Mouse (Mus musculus) neural tube, embryonic 10.5 days (tissue): ENCODE measurements around the gene Got2.

ENCODE experiments used
- DNase-seq: peaks from one replicate; pipeline ENCODE4 v3.0.0-alpha.2; 2017; ENCODE audit warnings: low spot score; ENCODE audit errors: extremely low spot score

The Got2 gene

GRCm38 (mm10) chr8:95888285-95889136, at the start of gene Got2:
Gene Got2 (minus strand): TSS chr8:95888547.
- peak; percentile 95 for DNase-seq

DNA sequence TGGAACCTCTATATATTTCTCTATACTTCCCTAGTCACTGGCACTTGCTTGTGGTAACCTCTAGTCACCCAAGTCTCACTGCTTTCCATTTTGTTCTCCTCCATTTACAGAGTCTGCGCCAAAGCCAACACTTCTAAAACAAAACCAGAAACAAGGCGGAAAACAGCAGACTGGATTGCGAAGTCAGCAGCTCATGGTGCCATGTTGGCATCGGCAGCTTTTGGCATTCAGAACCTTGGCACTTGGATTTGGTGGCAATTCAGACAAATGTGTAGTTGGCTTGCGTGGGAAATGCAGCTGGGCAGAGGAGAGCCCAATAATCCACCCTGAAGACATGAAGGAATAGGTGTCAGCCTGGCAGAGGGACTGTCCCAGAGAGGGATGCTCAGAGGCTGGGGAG, 44.5 kb upstream of the Got2 start:
- DNase-seq = no peak

DNA sequence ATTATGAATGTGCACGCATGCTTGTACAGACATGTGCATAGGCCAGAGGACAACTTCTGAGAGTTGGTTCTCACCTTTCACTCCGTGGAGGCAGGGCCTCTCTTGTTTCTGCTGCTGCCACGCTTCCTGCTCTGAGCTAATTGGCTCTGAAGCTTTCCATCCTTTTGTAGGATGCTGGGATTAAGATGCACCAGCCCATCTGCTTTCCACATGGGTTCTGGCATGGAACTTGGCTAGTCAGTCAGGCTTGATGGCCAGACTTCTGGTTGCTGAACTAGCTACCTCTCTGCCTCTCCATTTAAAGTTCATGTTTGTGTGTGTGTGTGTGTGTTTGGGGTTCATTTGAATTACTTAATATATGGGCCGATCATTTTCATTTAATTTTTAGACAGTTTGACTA, 41.5 kb upstream of the Got2 start:
- no peak for DNase-seq

DNA sequence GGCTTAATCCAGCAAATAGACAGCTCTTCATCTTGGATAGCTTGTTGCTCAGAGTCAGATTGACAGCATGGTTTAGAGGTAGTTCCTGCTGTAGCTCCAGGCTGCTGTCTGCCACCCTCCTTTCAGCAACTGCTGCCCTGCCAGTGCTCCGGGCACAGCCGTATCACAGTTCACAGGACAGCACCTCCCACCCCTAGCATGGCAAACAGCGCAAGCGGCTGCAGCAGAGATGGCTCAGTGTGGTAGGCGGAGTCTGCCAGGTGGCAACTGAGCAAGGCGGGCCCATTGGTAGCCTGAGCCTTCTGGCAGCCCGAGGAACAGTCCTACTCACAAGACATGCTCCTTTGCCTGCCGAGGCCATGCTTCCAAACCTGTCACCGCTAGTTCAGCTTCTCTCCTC, 27.8 kb upstream of the Got2 start:
- peak; percentile 45 for DNase-seq

DNA sequence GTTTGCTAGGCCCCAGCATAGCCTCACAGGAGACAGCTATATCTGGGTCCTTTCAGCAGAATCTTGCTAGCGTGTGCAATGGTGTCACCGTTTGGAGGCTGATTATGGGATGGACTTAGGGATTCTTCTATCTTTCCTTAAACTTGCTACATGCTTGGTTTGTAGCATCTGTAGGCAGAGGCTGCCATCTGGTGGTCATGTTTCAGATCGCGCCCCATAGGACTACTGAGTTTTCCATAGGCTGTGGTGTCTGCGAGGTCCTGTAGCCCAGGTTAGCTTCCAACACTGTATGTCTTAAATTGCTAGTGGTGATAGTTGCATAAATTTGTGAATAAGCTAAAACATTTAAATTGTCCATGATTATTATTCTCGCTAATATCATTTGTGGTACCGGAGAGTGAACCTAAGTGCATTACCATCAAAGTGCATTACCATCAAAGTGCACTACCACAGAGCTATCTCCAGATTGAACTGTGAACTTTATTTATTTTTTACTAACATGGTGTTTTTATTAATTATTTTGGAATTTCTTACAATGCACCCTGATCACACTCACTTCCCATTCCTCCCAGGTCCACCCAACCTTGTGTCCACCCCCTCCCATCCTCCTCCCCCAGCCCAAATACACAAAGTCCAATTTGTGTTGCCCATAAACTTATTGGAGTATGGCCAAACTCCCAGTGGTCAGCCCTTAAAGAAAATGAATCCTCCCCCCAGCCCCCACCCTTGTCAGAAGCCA, 26.7 kb upstream of the Got2 start:
- peak; percentile 80 for DNase-seq

GRCm38 (mm10) chr8:95911240-95911639, 22.9 kb upstream of the Got2 start:
- DNase-seq = no peak

- DNase-seq = no peak
Measured at GRCm38 (mm10) chr8:95907885-95908284, 19.5 kb upstream of the Got2 start.

DNA sequence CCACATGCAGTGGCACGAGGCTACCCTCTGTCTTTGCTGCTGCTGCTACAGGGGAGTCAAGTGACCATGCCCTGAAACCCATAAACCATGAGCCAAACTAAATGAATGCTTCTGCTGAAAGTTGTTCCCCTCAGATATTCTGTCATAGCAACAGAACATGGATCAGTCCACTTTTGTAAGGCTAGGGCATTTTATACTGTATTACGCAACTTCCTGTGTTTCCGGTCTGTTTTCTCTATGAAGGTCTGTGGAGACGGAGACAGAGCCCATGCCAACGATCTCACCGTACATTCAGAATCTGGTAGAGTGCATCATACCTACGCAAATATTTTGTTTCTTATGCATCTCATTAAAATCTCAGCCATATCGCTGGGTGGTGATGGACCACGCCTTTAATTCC, 18.4 kb upstream of the Got2 start:
- no peak for DNase-seq

- peak; percentile 18 for DNase-seq
Measured at GRCm38 (mm10) chr8:95901864-95902263, 13.5 kb upstream of the Got2 start.

DNA sequence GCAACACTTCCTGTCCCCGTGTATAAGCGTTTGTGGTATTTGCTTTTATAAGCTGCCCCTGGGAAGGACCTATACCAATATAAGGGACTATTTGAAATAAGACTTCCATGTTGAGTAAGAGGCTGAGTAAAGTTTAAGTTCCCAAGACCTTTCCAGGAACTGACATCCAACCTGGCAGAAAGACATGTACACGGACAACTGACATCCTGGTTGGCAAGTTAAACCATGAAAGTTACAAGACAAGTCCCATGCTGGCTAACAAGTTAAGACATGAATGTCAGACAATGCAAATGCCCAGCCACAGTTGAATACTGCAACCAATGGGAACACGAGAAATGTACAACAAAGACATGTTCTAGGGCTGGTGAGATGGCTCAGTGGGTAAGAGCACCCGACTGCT, 5.4 kb upstream of the Got2 start:
- no peak for DNase-seq

DNA sequence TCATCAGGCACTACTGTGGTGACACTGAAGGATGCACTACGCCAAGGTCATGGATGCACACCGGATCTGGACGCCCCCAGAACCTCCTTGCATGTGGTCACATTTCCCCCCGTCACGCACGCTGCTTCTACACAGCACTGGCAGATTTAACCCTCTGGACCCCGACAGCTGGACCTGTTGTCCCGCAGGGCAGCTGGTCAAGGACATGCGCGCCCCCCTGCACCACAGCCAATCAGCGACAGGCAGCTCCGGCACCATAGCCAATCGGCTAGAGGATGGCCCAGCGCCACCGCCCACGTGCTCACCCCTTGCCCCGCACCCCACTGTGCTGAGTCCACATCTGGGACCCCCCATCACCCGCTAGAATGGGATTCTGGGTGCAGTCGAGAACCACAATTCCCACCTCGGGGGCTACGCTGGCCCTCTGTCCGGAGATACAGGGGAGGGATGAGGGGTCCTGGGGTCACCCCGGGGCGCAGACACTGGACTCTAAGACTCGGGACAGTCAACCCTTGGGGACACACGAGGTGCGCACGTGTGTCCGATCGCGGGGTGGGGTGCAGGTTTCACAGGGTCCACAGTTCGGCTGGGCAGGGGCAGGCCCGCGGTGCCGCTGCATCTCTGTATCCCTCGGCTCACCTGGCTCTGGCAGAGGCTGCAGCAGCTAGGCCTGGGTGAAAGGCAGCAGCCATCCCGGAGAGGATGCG, 616 bp downstream of the Got2 start:
- peak; percentile 89 for DNase-seq

DNA sequence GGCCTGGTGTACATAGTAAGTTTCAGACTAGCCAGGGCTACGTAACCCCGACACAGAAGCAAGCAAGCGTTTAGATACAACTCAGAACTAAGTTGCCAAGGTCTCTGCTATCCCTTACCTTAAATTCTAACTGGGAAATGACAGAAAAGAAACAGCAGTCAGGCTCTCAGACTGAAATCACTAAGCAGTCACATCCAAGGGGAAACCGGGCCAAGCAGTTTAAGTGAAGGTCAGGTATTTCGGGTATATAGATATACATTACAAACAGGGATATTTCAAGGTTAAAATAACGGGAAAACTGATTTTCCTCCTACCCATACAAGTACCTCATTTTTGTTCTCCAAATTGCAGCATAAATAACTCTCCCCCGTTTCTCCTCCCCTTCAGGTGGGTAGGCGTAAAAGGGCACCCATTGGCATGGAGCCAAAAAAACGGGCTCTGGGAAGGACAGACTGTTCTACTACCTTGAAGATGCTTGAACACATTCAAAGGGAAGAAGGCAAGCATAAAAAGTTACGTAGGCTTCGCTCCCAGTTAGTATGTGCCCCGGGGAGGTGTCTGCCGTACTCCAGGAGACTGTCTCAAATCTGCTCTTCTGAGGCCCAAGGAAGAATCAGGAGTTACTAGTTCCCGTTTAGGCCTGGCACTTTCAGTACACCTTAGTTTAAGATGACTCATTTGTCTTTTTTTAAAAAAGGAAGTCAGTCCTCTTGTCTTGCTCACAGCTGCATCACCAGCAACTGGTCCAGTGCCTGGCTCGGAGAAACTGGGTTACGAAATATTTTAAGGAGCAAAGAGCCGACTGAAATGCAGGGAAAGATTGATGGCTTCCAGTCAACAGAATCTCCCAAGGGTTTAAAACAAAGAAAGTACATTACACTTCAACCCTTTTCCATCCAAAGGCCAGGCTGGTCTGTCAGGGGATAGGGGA, 1.4 kb downstream of the Got2 start:
- DNase-seq = no peak

GRCm38 (mm10) chr8:95885966-95886365, 2.4 kb downstream of the Got2 start:
- no peak for DNase-seq

DNA sequence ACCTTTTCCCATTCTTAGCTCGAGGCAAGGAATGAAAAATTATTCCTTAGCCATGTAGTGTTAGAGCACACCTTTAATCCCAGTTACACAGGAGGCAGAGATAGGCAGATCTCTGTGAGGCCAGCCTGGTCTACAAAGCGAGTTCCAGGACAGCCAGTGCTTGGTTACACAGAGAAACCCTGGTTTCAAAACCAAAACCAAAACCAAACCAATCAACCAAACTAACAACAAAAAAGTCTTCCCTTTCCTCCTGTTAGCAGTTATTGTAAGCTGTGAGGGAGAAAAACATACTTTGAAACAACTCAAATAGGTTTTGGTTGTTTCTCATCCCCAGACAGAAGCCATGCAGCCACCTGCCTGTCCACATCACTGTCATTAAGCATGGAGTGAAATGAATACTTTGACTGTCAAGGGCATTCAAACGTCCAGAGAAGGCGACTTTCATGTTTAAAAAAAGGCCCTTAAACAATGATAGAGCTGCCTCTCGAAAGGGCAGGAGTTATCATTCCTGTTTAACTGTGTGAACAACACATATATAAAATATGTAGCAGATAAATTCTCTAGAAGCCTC, 3.0 kb downstream of the Got2 start:
- no peak for DNase-seq

DNA sequence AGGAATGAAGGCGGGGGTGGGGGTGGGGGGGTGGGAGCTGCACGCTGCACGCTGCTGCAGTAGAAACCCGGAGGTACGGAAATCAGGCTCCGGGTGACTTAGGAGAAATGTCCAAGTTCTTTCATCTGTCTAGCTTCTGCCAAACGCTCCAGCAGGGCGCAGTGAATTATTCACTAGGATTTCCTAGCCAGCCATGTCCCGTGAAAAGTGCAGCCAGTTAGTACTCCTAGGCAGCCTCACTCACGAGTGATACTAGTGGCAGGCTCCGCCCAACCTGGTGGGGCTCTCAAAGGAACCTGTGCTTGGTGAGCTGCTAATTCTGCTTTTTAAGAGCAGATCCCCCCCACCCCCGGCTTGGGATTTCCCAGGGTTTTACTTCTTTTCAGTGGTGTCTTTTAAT, 3.9 kb downstream of the Got2 start:
- no peak for DNase-seq

- DNase-seq = no peak
Measured at GRCm38 (mm10) chr8:95882191-95882590, 6.2 kb downstream of the Got2 start.

GRCm38 (mm10) chr8:95881576-95881975, 6.8 kb downstream of the Got2 start:
- no peak for DNase-seq

DNA sequence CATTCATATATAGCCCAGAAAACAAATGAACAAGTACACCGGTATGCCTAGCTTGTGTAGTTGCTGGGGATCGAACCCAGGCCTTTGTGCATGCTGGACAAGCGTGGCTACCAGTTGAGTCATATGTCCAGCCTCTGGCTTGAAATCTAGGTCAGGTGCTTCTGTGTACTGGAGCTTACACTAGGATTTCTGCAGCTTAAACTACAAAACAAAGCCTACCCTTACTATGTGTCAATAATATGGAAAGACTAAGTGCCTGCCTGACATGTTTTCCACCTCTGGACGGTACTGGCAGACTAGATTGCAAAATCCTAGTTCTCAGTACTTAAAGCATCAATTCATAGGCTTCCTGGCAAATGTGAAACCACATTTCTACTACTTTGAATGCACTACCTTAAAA, 8.5 kb downstream of the Got2 start:
- no peak for DNase-seq

GRCm38 (mm10) chr8:95878176-95878962, 10.0 kb downstream of the Got2 start:
- DNase-seq = no peak

GRCm38 (mm10) chr8:95875270-95875669, 13.1 kb downstream of the Got2 start:
- no peak for DNase-seq
